Mouse (Mus musculus) stomach, embryonic 14.5 days (tissue): Measurements from ENCODE around the gene Litaf. TPM values are rescaled to one million over a fixed set of nuclear protein-coding genes. Genes with fewer than 3 reads are reported as not detected.

Experiments
- ATAC-seq: fragments of 200-750 bp; cut with Nextera tagmentation; 2 replicates; pipeline ENCODE4 v1.8.0; 2017; ENCODE audit warnings: low read depth, moderate TSS enrichment; ENCODE audit not compliant: insufficient number of reproducible peaks, insufficient read depth, low FRiP score
- H3K27ac ChIP-seq: fragments of 300-500 bp; sonication (generic); 2 replicates; pipeline ENCODE4 v1.5.1; 2014; ENCODE audit warnings: mild to moderate bottlenecking, low read length, moderate library complexity, mixed read lengths
- H3K27me3 ChIP-seq: fragments of 300-500 bp; sonication (generic); 2 replicates; pipeline ENCODE4 v1.6.1; 2014; ENCODE audit warnings: low read length, control low read depth, mixed read lengths; ENCODE audit not compliant: control insufficient read depth, insufficient read depth
- H3K36me3 ChIP-seq: fragments of 300-500 bp; sonication (generic); 2 replicates; pipeline ENCODE4 v1.6.1; 2014; ENCODE audit warnings: mild to moderate bottlenecking, control low read depth, low read length, moderate library complexity, mixed read lengths; ENCODE audit not compliant: control insufficient read depth, insufficient read depth
- H3K4me1 ChIP-seq: fragments of 300-500 bp; sonication (generic); 2 replicates; pipeline ENCODE4 v1.6.1; 2014; ENCODE audit warnings: low read length, control low read depth, mixed read lengths; ENCODE audit not compliant: control insufficient read depth, insufficient read depth
- H3K4me2 ChIP-seq: fragments of 300-500 bp; sonication (generic); replicated peaks from 2 replicates; pipeline ENCODE4 v1.6.1; 2014; ENCODE audit warnings: low read depth, low read length, control low read depth
- H3K4me3 ChIP-seq: fragments of 300-500 bp; sonication (generic); 2 replicates; pipeline ENCODE4 v1.5.1; 2014; ENCODE audit warnings: low read depth, low read length, control low read depth
- H3K9ac ChIP-seq: fragments of 300-500 bp; sonication (generic); replicated peaks from 2 replicates; pipeline ENCODE4 v1.6.1; 2014; ENCODE audit warnings: low read depth, mild to moderate bottlenecking, control low read depth, low read length, moderate library complexity, mixed read lengths
- H3K9me3 ChIP-seq: fragments of 300-500 bp; sonication (generic); 2 replicates; pipeline ENCODE4 v1.6.1; 2016; ENCODE audit warnings: low read depth, low read length, control low read depth; ENCODE audit not compliant: control insufficient read depth
- WGBS: fragments of 180-500 bp; shearing (Covaris S2); extraction: QIAGEN DNeasy Blood & Tissue Kit; methylation state at CpG from one replicate; pipeline ENCODE4 v1.1.7; 2014; 5-methylcytosine and 5-hydroxymethylcytosine counted together
- polyA plus RNA-seq: library from polyadenylated mRNA; unstranded; fragments of >200 nt; fragmentation: Nextera tagmentation; extraction: Ambion mirVana; gene quantifications from 2 replicates; pipeline ENCODE4 v1.2.1, GENCODE M21; 2014

Gene Litaf
- polyA plus RNA-seq, 1 experiment from 2014 or later, result 107 TPM

DNA sequence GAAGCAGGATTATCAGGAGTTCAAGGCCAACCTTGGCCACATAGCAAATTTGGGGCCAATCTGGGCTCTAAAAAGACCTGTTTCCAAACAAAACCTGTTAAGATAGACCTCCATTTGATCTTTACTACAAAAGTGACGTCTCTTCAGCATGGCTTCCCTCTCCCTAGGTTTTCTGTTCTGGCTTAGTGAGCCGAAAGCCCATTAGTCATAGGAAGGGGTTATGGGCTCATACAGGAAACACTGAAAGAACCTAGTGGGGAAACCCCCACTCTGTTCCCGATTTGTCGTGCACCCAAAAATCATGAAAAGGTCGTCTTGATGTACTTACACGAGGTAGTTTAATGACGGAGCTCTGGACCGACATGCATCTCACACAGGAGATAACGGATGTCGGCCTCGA is 128.5 kb downstream of the Litaf start:
- Histone ChIP-seq H3K27me3 (no peaks in the 10 kb centered on the region), H3K4me2 (no peak overlapping the region), H3K4me3 (no peak overlapping the region), H3K4me1 (no peaks in the 10 kb centered on the region), H3K36me3 (no peaks in the 10 kb centered on the region), H3K9me3 (no peaks in the 10 kb centered on the region), H3K9ac (no peak overlapping the region), H3K27ac (no peak overlapping the region)
- 62% methylated on average over 11 of the region's 11 CpGs for WGBS
- ATAC-seq, result no peak

- Histone ChIP-seq H3K4me1 (no peaks in the 10 kb centered on the region), H3K4me3 (no peak overlapping the region), H3K9me3 (no peaks in the 10 kb centered on the region), H3K27me3 (no peaks in the 10 kb centered on the region), H3K9ac (no peak overlapping the region), H3K27ac (no peak overlapping the region), H3K36me3 (no peaks in the 10 kb centered on the region), H3K4me2 (no peak overlapping the region)
- no peak for ATAC-seq
- 52% methylated on average over 5 of the region's 5 CpGs for WGBS
Measured at GRCm38 (mm10) chr16:10936700-10937319, 129.1 kb downstream of the Litaf start.

DNA sequence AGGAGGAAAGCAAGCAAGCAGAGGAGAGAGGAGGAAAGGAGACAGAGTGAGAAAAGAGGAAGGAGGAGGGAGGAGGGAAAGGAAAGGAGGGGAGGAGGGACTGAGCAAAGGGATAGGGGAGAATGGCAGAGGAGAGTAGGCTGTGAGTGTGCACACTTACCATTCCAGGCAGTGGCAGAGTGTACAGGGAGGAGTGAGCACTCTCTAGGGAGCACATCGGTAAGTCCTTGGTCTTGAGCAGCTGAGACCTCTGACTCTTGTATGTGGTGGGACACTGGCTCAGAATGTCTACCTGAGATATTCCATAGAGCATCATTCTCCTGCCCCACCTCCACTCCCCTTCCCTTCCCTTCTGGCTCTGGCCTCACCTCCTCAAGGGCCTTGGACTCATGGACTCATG is 131.9 kb downstream of the Litaf start:
- WGBS, result 100% methylated on average over 1 of the region's 1 CpGs
- ATAC-seq, result no peak
- H3K9me3 ChIP-seq, result no peaks in the 10 kb centered on the region

DNA sequence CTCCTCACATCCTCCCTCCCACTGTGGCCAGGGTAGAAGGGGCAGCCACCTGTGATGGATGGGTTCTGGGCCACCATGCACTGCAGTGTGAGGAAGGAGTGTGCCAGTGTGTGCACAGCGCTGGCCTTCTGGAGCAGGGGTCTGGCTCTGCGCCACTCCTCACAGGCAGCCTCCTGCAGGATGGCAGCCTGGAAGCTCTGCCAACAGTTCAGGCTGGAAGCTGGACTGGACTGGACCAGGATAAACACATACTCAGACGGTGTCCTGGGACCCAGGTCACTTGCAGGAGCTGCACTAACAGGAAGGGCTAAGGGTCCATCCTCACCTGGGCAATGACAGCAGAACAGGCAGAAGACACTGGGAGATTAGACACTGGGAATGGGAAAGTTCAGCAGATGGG is 132.6 kb downstream of the Litaf start:
- no peak overlapping the region for H3K4me3 ChIP-seq
- no peaks in the 10 kb centered on the region for H3K27me3 ChIP-seq
- H3K9ac ChIP-seq, result no peak overlapping the region
- no peaks in the 10 kb centered on the region for H3K36me3 ChIP-seq
- H3K9me3 ChIP-seq, result no peaks in the 10 kb centered on the region
- H3K4me2 ChIP-seq, result no peak overlapping the region
- no peaks in the 10 kb centered on the region for H3K4me1 ChIP-seq
- ATAC-seq, result no peak
- no peak overlapping the region for H3K27ac ChIP-seq
- WGBS, result 72% methylated on average over 3 of the region's 3 CpGs

More for the DNA sequence above, 131.9 kb downstream of the Litaf start:
- Histone ChIP-seq H3K27ac (no peak overlapping the region), H3K4me2 (no peak overlapping the region), H3K27me3 (no peaks in the 10 kb centered on the region), H3K4me1 (no peaks in the 10 kb centered on the region), H3K9ac (no peak overlapping the region), H3K36me3 (no peaks in the 10 kb centered on the region), H3K4me3 (no peak overlapping the region)

- H3K9me3 ChIP-seq, result no peaks in the 10 kb centered on the region
- ATAC-seq, result no peak
Measured at GRCm38 (mm10) chr16:10927026-10927425, 138.9 kb downstream of the Litaf start.

DNA sequence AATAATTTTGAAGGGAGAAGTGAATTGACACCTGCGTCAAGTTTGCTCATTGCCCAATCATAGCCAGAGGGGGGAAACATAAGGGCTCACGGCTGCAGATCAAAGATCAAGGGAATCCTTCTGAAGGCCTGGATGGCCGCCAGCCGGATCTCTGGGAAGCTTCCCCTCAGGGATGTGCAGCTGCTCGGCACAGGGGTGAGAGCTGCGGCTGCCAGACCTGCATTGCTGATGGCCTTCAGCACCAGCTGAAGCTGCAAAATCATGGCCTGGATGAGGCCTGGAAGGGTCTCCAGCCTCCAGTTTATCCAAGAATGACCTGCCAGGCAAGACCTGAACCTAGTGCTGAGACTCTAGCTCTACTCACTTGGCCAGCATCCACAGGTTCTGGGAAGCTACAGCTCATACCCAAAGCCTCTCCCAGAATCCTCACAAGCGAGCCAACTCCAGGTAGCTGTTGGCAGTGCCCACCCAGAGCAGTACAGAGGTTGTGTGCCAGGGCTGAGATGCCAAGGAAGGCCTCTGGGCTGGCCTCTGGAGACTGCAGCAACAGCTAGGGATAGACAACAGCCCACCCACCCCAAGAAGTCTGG is 140.3 kb downstream of the Litaf start:
- Histone ChIP-seq H3K27me3 (no peaks in the 10 kb centered on the region), H3K4me3 (no peak overlapping the region), H3K4me1 (no peaks in the 10 kb centered on the region), H3K9me3 (no peaks in the 10 kb centered on the region), H3K36me3 (no peaks in the 10 kb centered on the region), H3K27ac (no peak overlapping the region), H3K9ac (no peak overlapping the region), H3K4me2 (no peak overlapping the region)
- no peak for ATAC-seq
- WGBS, result 43% methylated on average over 7 of the region's 7 CpGs

More at GRCm38 (mm10) chr16:10927026-10927425, 138.9 kb downstream of the Litaf start:
- Histone ChIP-seq H3K27ac (no peak overlapping the region), H3K4me3 (no peak overlapping the region), H3K36me3 (no peaks in the 10 kb centered on the region), H3K9ac (no peak overlapping the region), H3K4me1 (no peaks in the 10 kb centered on the region), H3K4me2 (no peak overlapping the region), H3K27me3 (no peaks in the 10 kb centered on the region)
- 83% methylated on average over 1 of the region's 1 CpGs for WGBS

- 84% methylated on average over 5 of the region's 5 CpGs for WGBS
- no peaks in the 10 kb centered on the region for H3K36me3 ChIP-seq
Measured at GRCm38 (mm10) chr16:10923561-10923960, 142.4 kb downstream of the Litaf start.

GRCm38 (mm10) chr16:10919856-10920255 is 146.1 kb downstream of the Litaf start:
- Histone ChIP-seq H3K4me3 (no peak overlapping the region), H3K4me1 (no peaks in the 10 kb centered on the region), H3K36me3 (no peaks in the 10 kb centered on the region), H3K4me2 (no peak overlapping the region), H3K9me3 (no peaks in the 10 kb centered on the region), H3K9ac (no peak overlapping the region), H3K27ac (no peak overlapping the region), H3K27me3 (no peaks in the 10 kb centered on the region)
- no peak for ATAC-seq

More at GRCm38 (mm10) chr16:10923561-10923960, 142.4 kb downstream of the Litaf start:
- ATAC-seq, result no peak
- H3K4me1 ChIP-seq, result no peaks in the 10 kb centered on the region
- H3K4me3 ChIP-seq, result no peak overlapping the region
- H3K9ac ChIP-seq, result no peak overlapping the region
- H3K4me2 ChIP-seq, result no peak overlapping the region
- no peak overlapping the region for H3K27ac ChIP-seq
- H3K9me3 ChIP-seq, result no peaks in the 10 kb centered on the region
- no peaks in the 10 kb centered on the region for H3K27me3 ChIP-seq

- Histone ChIP-seq H3K36me3 (no peaks in the 10 kb centered on the region), H3K27me3 (no peaks in the 10 kb centered on the region), H3K9me3 (no peaks in the 10 kb centered on the region), H3K27ac (no peak overlapping the region), H3K4me3 (no peak overlapping the region), H3K4me2 (no peak overlapping the region), H3K9ac (no peak overlapping the region), H3K4me1 (no peaks in the 10 kb centered on the region)
- WGBS, result 32% methylated on average over 3 of the region's 3 CpGs
- no peak; the same call in 1 of the 2 replicates for ATAC-seq
Measured at GRCm38 (mm10) chr16:10916271-10916670, 149.7 kb downstream of the Litaf start.
